Mouse (Mus musculus) adrenal gland, adult 18-20 months (tissue): ENCODE measurements around the gene Cnpy4. TPM values are rescaled to one million over a fixed set of nuclear protein-coding genes. Genes with fewer than 3 reads are reported as not detected.
"Not testable (repeated sequence)": the region's sequence is repeated elsewhere in the genome, so short reads cannot be mapped to it uniquely, and the experiment has no call there.

Experiments
- DNase-seq, 2 experiments: peaks; one replicate each; pipeline ENCODE4 v3.0.0; 2021 to 2022; ENCODE audit warnings: low spot score in 2 of 2
- microRNA-seq, 2 experiments: library from miRNA; unstranded; fragments of <30 nt; microRNA quantifications; one replicate each; pipeline ENCODE4 v1.2.0; 2021; ENCODE audit warnings: borderline number of aligned reads in 2 of 2
- total RNA-seq, 2 experiments: library from RNA; stranded (reverse); gene quantifications; 1 replicate in 1 of 2; 2 replicates in 1 of 2; pipeline ENCODE4 v1.2.3; 2021

Cnpy4 gene
- total RNA-seq, 2 experiments from 2014 or later: 21.6 to 25.3 TPM

DNA sequence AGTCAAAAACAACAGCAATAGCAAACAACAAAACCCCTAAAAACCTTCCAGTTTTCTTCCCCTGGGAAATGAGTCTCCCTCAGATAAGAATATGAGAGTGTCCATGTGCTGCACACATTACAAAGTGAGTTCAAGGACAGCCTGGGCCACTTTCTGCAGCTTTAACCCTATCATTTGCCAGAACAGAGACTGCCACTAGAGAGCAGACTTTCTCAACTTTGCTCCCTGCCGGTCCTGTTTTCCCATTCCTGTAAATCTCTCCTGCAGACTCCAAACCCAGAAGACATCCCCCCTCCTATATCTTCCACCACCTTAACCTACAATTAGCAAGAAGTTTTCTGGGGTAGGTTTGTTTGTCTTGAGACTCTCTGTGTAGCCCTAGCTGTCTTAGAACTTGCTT lies 12.3 kb downstream of the Cnpy4 start:
- DNase-seq: peak in 1 of 2 experiments; percentile 19

DNA sequence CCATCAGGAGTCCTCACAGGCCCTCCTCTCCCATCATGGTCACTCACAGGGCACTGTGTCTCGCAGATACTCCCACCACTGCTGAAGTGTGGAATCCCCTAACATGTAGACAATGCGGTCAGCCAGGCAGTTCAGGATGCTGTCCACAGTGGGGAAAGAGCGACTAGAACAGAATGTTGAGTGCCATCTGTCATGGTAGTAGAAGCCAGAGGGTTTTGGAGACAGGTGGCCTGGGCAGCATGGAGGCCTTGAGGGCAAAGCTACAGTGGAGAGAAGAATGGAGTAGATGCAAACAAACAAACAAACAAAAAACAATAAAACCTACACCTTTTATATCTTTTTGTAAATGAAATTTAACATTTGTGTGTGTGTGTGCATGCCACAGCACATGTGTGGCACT lies 14.8 kb downstream of the Cnpy4 start:
- no peak for DNase-seq

DNA sequence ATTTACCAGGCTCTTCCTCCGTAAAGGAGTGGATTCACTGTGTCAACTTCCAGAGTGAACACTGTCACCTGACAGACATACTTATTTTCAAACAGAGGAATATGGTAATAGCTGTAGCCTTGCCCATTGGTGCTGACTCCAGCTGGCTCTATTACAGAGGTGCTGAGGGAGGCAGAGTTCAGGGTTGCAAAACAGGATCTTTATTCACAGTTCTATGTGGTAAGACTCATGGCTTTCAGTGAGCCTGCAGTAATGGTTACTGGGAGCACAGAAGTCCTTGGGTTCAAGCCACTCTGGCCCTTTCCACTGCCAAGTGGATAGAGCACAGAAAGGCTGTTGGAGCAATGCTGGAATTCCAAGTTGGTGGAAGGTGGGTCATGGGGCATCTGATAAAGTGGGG lies 20.0 kb downstream of the Cnpy4 start:
- DNase-seq: no peak

- DNase-seq: no peak
These were observed 20.6 kb downstream of the Cnpy4 start for GRCm38 (mm10) chr5:138207873-138208272.

DNA sequence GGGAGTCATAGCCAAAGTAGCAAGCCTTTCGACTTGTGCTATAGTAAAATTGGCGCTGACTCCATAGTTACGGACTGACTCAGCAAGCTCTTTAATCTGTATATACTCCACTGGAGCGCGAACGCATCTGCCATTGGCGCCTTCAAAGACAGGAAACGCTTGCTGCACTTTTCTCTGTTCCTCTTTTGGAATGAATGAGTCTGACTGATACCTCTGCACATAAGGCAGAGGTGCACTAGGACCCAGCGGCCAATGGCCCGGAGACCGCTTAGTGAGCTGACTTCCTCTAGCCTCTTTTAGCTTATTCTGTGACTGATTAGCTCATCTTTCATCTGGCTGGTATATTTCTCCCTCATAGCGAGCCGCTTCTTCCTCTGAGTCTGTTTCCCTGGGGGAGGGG lies 29.3 kb downstream of the Cnpy4 start:
- not testable (repeated sequence) for DNase-seq

DNA sequence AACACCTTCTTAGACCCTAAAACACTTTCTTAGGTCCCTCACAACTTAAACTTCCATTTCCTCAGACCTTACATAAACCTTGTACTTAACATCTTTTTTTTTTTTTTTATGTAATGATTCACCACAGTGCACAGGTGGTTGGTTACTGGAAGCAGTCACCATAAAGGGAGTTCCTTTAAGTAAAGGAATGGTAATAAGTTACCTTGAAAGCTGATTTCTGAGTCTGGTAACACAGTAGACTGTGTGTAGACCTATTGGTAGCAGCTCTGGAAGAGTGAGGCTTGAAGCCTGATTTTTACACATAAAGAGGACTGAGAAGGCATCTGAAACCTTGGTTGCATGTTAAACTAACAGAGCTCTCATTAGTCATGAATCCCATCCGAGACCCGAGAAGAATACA lies 32.6 kb downstream of the Cnpy4 start:
- no peak for DNase-seq

DNA sequence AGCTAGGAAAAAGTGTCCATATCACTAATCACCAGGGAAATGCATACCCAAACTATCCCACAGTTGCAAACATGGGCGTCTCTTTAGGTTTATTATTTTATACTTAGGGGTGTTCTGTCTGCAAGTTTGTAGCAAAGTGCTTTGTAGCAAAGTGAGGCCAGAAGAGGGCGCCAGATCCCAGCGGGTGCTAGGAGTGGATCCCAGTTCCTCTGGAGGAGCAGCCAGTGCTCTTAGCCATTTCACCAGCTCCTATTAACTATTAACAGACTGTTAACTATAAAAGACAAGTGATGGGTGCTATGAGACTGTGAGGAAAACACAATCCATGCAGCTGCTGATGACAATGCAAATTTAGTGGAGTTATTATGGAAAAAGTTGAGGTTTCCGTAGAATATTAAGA lies 34.8 kb downstream of the Cnpy4 start:
- DNase-seq: peak; percentile 92

- DNase-seq: no peak
These were observed 36.0 kb downstream of the Cnpy4 start for GRCm38 (mm10) chr5:138223287-138223686.

DNA sequence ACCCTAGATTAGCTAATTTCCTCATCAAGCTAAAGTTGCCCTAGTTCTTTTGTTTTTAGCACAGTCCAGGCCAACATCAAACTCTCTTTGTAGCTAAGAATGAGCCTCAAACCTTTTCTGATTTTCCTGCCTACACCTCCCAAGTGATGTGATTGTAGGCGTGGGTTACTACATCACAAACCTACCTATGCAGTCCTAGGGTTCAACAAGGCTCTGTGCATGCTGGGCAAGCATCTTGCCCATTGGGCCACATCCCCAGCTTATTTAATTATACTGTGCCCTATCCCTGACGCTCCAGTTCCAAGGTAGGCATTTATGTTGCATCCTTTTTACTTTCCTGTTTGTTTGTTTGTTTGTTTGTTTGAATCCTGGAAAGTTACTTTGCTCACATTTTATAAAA lies 38.4 kb downstream of the Cnpy4 start, which contains the start of gene Nxpe5:
TSS of gene Nxpe5 (plus strand) at position 199 of the 400 bp plus-strand sequence.
- no peak for DNase-seq

GRCm38 (mm10) chr5:138226491-138226890 lies 39.2 kb downstream of the Cnpy4 start:
- no peak for DNase-seq

DNA sequence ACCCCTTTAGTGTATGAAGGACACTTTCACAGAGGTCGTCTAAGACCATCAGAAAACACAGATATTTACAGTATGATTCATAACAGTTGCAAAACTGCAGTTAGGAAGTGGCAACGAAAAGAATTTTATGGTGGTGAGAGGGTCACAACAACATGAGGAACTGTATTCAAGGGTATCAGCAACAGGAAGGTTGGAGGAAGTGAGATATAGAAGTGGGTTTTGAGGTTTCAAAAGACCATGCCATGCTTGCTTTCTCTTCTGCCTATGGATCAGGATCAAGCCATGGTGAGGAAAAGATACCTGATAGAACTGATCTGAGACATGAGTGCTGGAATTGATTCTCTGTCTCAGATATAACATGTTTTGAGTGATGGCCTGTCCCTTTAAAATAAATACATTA lies 40.1 kb downstream of the Cnpy4 start:
- no peak for DNase-seq

DNA sequence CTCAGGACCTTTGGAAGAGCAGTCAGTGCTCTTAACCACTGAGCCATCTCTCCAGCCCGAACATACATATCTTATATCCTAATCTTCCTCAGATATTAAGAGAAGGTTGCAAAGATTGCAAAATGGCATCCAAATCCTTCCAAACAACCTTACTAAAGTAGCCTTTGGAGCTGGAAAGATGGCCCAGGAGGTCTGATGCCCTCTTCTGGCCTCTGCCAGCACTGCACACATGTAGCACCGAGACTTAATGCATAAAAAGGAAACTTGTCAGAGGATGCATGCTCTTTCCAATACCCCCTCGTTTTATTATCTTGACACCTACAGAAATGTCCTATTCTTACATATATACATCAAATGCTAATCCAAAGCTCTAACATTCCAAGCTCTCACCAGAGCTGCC lies 40.7 kb downstream of the Cnpy4 start:
- DNase-seq: peak in 1 of 2 experiments; percentile 51

GRCm38 (mm10) chr5:138229511-138229910 lies 42.2 kb downstream of the Cnpy4 start:
- DNase-seq: no peak

- no peak for DNase-seq
These were observed 46.5 kb downstream of the Cnpy4 start for GRCm38 (mm10) chr5:138233778-138234177.

DNA sequence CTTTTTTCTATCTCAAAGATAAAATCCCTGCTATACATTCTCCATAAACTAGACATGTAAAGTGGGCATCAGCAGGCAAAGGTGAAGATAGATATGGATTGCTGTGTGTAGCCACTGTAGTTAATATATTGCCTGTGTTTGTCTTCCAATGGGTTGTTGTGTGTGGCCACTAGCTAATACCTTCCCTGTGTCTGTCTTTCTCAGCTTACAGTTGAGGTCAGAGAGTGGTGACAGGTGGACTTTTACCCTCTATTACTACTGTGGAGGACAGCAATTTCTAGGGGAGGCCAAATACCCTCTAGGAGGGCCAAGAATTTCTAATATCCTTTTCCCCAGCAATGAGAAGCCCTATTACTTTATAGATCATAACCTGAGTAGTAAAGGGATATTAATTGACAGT lies 46.9 kb downstream of the Cnpy4 start:
- DNase-seq: no peak

DNA sequence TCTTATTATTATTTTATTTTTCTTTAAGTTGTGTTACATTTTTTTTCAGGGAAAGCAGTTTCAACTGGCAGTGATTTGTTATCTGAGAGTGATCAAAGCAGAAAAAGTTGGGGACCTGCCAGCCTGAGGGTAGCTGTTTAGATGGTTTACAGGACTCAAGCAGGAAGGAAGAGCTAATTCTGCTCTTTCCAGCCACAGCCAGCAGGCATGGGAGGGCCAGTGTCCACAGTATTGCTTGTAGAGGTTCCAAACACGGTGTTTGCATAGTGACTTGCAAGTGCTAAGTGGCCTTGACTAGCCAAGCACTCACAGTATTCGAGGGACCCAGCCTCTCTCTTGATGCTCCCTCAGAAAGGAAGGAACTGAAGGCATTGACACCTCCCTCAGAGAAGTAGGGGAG lies 54.2 kb downstream of the Cnpy4 start:
- DNase-seq: no peak

Small RNAs within 50 kb of the gene (microRNA-seq; reads per million reads assigned to microRNA genes)
- 786 to 1,011 reads per million in 2 experiments for gene Mir106b
- gene Mir25: 264 to 315 reads per million in 2 experiments
- gene Mir93: 2,480 to 3,438 reads per million in 2 experiments

Other genes starting within 250 kb of the Cnpy4 start
- gene Gjc3, start 224.4 kb upstream of the Cnpy4 start, total RNA-seq: under 1 TPM in 1 of 2 experiments, not detected in 1; 0.19 TPM
- 1 to 10 TPM in 1 of 2 experiments, not detected in 1; 1.3 TPM for gene Azgp1, start 206.0 kb upstream of the Cnpy4 start, total RNA-seq
- not detected for gene Smok3a, start 166.2 kb upstream of the Cnpy4 start, total RNA-seq
- not detected for gene Smok3b, start 166.1 kb upstream of the Cnpy4 start, total RNA-seq
- gene Smok3c, start 134.3 kb upstream of the Cnpy4 start, total RNA-seq: not detected
- 10 to 100 TPM; 30.9 to 37.9 TPM for gene Zkscan1, start 102.4 kb upstream of the Cnpy4 start, total RNA-seq
- 10 to 100 TPM; 13.4 to 15.3 TPM for gene Zscan21, start 70.6 kb upstream of the Cnpy4 start, total RNA-seq
- gene Zfp113, start 31.7 kb upstream of the Cnpy4 start, total RNA-seq: 10 to 100 TPM; 10.1 to 10.9 TPM
- gene Cops6, start 26.4 kb upstream of the Cnpy4 start, total RNA-seq: 100 to 1,000 TPM; 130 to 145 TPM
- gene Ap4m1, start 15.5 kb upstream of the Cnpy4 start, total RNA-seq: 10 to 100 TPM; 15.9 to 18.5 TPM
- 10 to 100 TPM; 17.3 to 28.1 TPM for gene Mcm7, start 15.1 kb upstream of the Cnpy4 start, total RNA-seq
- 10 to 100 TPM; 40.6 to 41.6 TPM for gene Taf6, start within 50 bp of the Cnpy4 start, total RNA-seq
- 1 to 10 TPM; 6.4 to 9.0 TPM for gene Mblac1, start 6.8 kb downstream of the Cnpy4 start, total RNA-seq
- gene Nxpe5, start 38.4 kb downstream of the Cnpy4 start, total RNA-seq: under 1 TPM in 1 of 2 experiments, not detected in 1; 0.48 TPM
- gene Lamtor4, start 68.0 kb downstream of the Cnpy4 start, total RNA-seq: 10 to 100 TPM; 80.1 to 80.3 TPM
- gene BC037034, start 76.5 kb downstream of the Cnpy4 start, total RNA-seq: 10 to 100 TPM; 27.7 to 30.1 TPM
- under 1 TPM in 1 of 2 experiments, not detected in 1; 0.58 TPM for gene Gal3st4, start 85.4 kb downstream of the Cnpy4 start, total RNA-seq
- gene Gm43720, start 92.5 kb downstream of the Cnpy4 start, total RNA-seq: not detected
- under 1 TPM; 0.51 to 0.89 TPM for gene Gpc2, start 92.5 kb downstream of the Cnpy4 start, total RNA-seq
- gene Stag3, start 92.8 kb downstream of the Cnpy4 start, total RNA-seq: under 1 TPM in 1 of 2 experiments, not detected in 1; 0.13 TPM
- gene Pvrig, start 154.5 kb downstream of the Cnpy4 start, total RNA-seq: under 1 TPM in 1 of 2 experiments, not detected in 1; 0.64 TPM